Mouse (Mus musculus): ENCODE results near the gene Ttll5.

GRCm38 (mm10) chr12:85960699-85961098 is 136.2 kb downstream of the Ttll5 start:
- TF ChIP-seq CTCF (IDR thresholded peaks at IDR 0.05; ENCODE audit: borderline replicate concordance, extremely low read depth, insufficient read depth, insufficient read length) (no peak), POLR2A (IDR thresholded peaks at IDR 0.05; ENCODE audit: borderline replicate concordance, extremely low read depth, insufficient read depth, insufficient read length, poor library complexity, severe bottlenecking) (no peak)

Measured in brain, embryonic 14.5 days (tissue).